Mouse (Mus musculus) Patski (cell line): Measurements from ENCODE around the gene Kiss1r. TPM values are rescaled to one million over a fixed set of nuclear protein-coding genes. Genes with fewer than 3 reads are reported as not detected.

Experiments used
- ATAC-seq: fragments of 100-300 bp; one replicate; pipeline ENCODE4 v1.8.0; 2021
- CTCF ChIA-PET: fragments of 350-600 bp; sonication (Branson Sonifier 250); formaldehyde crosslinking; loops from one replicate; lab custom pipeline; 2022; ENCODE audit warnings: inconsistent platforms; lab: Charles Lee
- POLR2A ChIA-PET: fragments of 350-600 bp; sonication (Branson Sonifier 250); formaldehyde crosslinking; loops from one replicate; lab custom pipeline; 2022; ENCODE audit warnings: antibody characterized with exemption, inconsistent platforms; lab: Charles Lee
- DNase-seq: peaks from one replicate; pipeline ENCODE4 v3.0.0-alpha.2; 2011; ENCODE audit warnings: low read depth, low spot score
- H3K27me3 ChIP-seq: fragments of 371-371 bp; one replicate; pipeline ENCODE4 v1.5.1; 2021
- CTCF ChIP-seq: fragments of 100-300 bp; IDR thresholded peaks from one replicate; pipeline ENCODE4 v1.5.1; 2021
- in situ Hi-C: fragments of 300-500 bp; cut with MboI; formaldehyde crosslinking; loops from 3 replicates; pipeline ENCODE4 v1.11.1; 2018; ENCODE audit warnings: low pct_unique_long_range_greater_than_20kb, mixed read lengths
- polyA plus RNA-seq: library from polyadenylated mRNA; unstranded; gene quantifications from one replicate; pipeline ENCODE4 v1.2.3, GENCODE M21; 2021

Kiss1r gene
- polyA plus RNA-seq, 1 experiment from 2014 or later = 2.1 TPM

- H3K27me3 ChIP-seq = no peaks in the 10 kb centered on the region
- in situ Hi-C loops = no loop called here
- no peak for ATAC-seq
- no peak for DNase-seq
- POLR2A ChIA-PET = interaction anchor here (1.1 kb wide), 1 partner anchor 13 kb away, joined by 3 read pairs; no protein-coding TSS in a partner anchor
- no peak for TF ChIP-seq CTCF
- CTCF ChIA-PET = interaction anchor here (1.0 to 2.0 kb wide), 3 partner anchors 13 to 62 kb away, joined by 3 to 7 read pairs (median 4); no protein-coding TSS in a partner anchor
Observed at GRCm38 (mm10) chr10:79896814-79897213, 20.0 kb upstream of the Kiss1r start.

GRCm38 (mm10) chr10:79897316-79898245, 19.2 kb upstream of the Kiss1r start:
- no peak for TF ChIP-seq CTCF
- no peaks in the 10 kb centered on the region for H3K27me3 ChIP-seq
- ChIA-PET CTCF (interaction anchor here (1.0 to 2.0 kb wide), 3 partner anchors 14 to 62 kb away, joined by 3 to 7 read pairs (median 4); no protein-coding TSS in a partner anchor), POLR2A (interaction anchor here (1.1 kb wide), 1 partner anchor 12 kb away, joined by 3 read pairs; no protein-coding TSS in a partner anchor)
- DNase-seq (no peak), ATAC-seq (no peak)
- in situ Hi-C loops = no loop called here

- ChIA-PET CTCF (interaction anchor here (0.8 to 3.1 kb wide), 6 partner anchors 8 to 57 kb away, joined by 3 to 14 read pairs (median 6); no protein-coding TSS in a partner anchor), POLR2A (interaction anchor here (1.1 kb wide), 1 partner anchor 13 kb away, joined by 3 read pairs; no protein-coding TSS in a partner anchor)
- peak; percentile 47 for DNase-seq
- in situ Hi-C loops = no loop called here
- peak; percentile 49 for ATAC-seq
- H3K27me3 ChIP-seq = no peaks in the 10 kb centered on the region
- TF ChIP-seq CTCF = no peak
Observed at GRCm38 (mm10) chr10:79900951-79901410, 15.8 kb upstream of the Kiss1r start.

GRCm38 (mm10) chr10:79906712-79907111, 10.1 kb upstream of the Kiss1r start:
- TF ChIP-seq CTCF = no peak
- ATAC-seq (no peak), DNase-seq (no peak)
- ChIA-PET POLR2A (no interaction called here), CTCF (interaction anchor here (1.3 to 2.0 kb wide), 2 partner anchors 19 to 23 kb away, joined by 5 to 7 read pairs; no protein-coding TSS in a partner anchor)
- no peaks in the 10 kb centered on the region for H3K27me3 ChIP-seq
- in situ Hi-C loops = no loop called here

- no peak for ATAC-seq
- no peak for DNase-seq
- in situ Hi-C loops = no loop called here
- no peak for TF ChIP-seq CTCF
- H3K27me3 ChIP-seq = no peaks in the 10 kb centered on the region
- ChIA-PET CTCF (interaction anchor here (1.3 to 2.6 kb wide), 2 partner anchors 18 to 77 kb away, joined by 5 to 6 read pairs; partner anchors contain the start of gene Tmem259), POLR2A (interaction anchor here (0.8 to 1.6 kb wide), 2 partner anchors 8 to 235 kb away, joined by 4 to 5 read pairs; no protein-coding TSS in a partner anchor)
Observed at GRCm38 (mm10) chr10:79907415-79907814, 9.4 kb upstream of the Kiss1r start.

- ATAC-seq (peak; percentile 86), DNase-seq (peak; percentile 81)
- TF ChIP-seq CTCF = no peak
- no peaks in the 10 kb centered on the region for H3K27me3 ChIP-seq
- POLR2A ChIA-PET = interaction anchor here (0.7 to 1.6 kb wide), 6 partner anchors 9 to 234 kb away, joined by 3 to 5 read pairs (median 4); no protein-coding TSS in a partner anchor
- in situ Hi-C loops = no loop called here
- CTCF ChIA-PET = interaction anchor here (0.9 to 3.7 kb wide), 6 partner anchors 17 to 76 kb away, joined by 3 to 15 read pairs (median 6); partner anchors contain the start of gene Tmem259
Observed at GRCm38 (mm10) chr10:79908167-79909091, 8.3 kb upstream of the Kiss1r start, which contains the start of gene Med16. Gene Med16 (minus strand): TSS chr10:79908923.

GRCm38 (mm10) chr10:79909092-79909922, 7.5 kb upstream of the Kiss1r start:
- CTCF ChIA-PET = interaction anchor here (1.4 to 3.7 kb wide), 5 partner anchors 16 to 75 kb away, joined by 4 to 15 read pairs (median 6); partner anchors contain the start of gene Tmem259
- no peak for ATAC-seq
- POLR2A ChIA-PET = interaction anchor here (0.6 to 1.2 kb wide), 6 partner anchors 12 to 44 kb away, joined by 3 to 5 read pairs (median 4); no protein-coding TSS in a partner anchor
- TF ChIP-seq CTCF = no peak
- in situ Hi-C loops = no loop called here
- H3K27me3 ChIP-seq = no peaks in the 10 kb centered on the region
- DNase-seq = no peak

- ATAC-seq (no peak), DNase-seq (no peak)
- ChIA-PET CTCF (interaction anchor here (0.8 to 3.7 kb wide), 3 partner anchors 11 to 27 kb away, joined by 3 to 15 read pairs (median 8); partner anchors contain the start of gene R3hdm4), POLR2A (no interaction called here)
- in situ Hi-C loops = no loop called here
- no peaks in the 10 kb centered on the region for H3K27me3 ChIP-seq
- no peak for TF ChIP-seq CTCF
Observed at GRCm38 (mm10) chr10:79910556-79910955, 6.2 kb upstream of the Kiss1r start, which contains the start of gene Gm26602. Gene Gm26602 (plus strand): TSS chr10:79910856.
